Mouse (Mus musculus): Measurements from ENCODE around the gene Rem2. TPM values are rescaled to one million over a fixed set of nuclear protein-coding genes. Genes with fewer than 3 reads are reported as not detected.

Rem2 gene
- polyA plus RNA-seq, 1 experiment from 2014 or later, result 37.2 TPM

DNA sequence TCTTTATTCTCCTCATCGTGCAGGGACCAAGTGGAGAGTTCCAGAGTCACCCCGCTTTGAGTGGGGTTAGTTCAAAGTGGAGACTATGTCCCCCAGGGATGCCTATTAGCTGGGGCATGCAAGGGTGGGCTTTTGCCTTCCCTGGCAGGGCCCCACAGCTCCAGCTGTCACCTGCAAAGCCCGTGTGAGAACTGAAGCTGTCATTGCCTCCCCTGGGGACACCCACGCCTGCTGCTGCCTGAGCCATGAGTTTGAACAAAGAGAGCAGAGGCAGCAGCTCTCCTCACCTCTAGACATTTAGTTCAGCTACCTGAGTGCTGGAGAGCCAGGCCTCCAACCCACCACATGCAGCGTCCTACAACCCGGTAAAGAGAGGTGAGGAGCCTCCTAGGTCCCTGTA lies 4.8 kb downstream of the Rem2 start:
- H3K27me3 ChIP-seq (ENCODE audit: control insufficient read depth, insufficient read depth, low read length), result peaks cover 8% of the 10 kb centered on the region; the same call in 1 of the 2 replicates
- ATAC-seq (ENCODE audit: low FRiP score, low TSS enrichment) (no peak), DNase-seq (no peak)
- H3K9ac ChIP-seq (replicated peaks; ENCODE audit: low read length), result no peak overlapping the region
- no peak overlapping the region for H3K27ac ChIP-seq (replicated peaks; ENCODE audit: low read depth, low read length)
- peaks cover 24% of the 10 kb centered on the region for H3K4me1 ChIP-seq (ENCODE audit: control insufficient read depth, insufficient read depth, low read length)
- no peaks in the 10 kb centered on the region for H3K9me3 ChIP-seq (ENCODE audit: control insufficient read depth, low read length)
- no peak overlapping the region for H3K4me3 ChIP-seq (replicated peaks; ENCODE audit: low read depth, low read length)
- 62% methylated on average over 6 of the region's 6 CpGs for WGBS
- 0 out of 2 replicates have a peak, but pooled peaks cover 3% of the 10 kb centered on the region for H3K36me3 ChIP-seq (ENCODE audit: control insufficient read depth, insufficient read depth, low read length)
- H3K4me2 ChIP-seq (ENCODE audit: low read length), result no peak overlapping the region

DNA sequence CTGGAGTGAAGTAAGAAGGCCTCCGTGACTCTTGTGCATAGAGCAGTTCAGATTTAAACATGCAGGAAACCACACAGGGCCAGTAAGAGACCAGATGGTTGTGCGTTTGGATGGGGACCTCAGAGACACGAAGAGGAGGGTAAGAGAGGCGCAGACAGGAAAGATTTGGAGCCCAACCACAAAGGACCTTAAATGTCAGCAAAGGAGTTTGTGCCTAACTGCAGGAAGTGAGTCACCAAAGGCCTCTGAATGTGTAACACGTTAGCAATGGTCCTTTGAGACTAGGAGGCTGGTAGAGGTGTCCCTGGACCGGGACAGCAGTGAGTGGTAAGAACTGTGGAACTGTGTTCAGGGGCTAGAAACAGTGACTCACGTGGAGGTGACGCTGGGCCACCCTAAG lies 5.5 kb downstream of the Rem2 start:
- H3K4me1 ChIP-seq (ENCODE audit: control insufficient read depth, insufficient read depth, low read length), result peaks cover 22% of the 10 kb centered on the region
- WGBS, result 79% methylated on average over 8 of the region's 8 CpGs

DNA sequence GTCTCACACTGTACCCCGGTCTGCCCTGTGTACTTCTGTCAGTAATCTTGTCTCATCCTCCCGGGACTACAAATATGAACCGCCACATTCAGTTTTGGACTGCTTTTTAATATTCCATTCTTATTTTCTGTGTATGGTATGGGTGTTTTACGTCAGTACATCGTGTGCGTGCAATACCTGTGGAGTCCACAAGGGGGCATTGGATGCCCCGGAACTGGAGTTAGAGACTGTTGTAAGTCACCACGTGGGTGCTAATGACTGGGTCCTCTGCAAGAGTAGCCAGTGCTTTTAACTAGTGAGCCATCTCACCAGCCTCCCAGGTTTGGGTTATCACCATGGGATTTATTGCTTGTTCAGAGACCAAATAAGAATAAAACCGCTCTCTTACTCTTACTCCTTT lies 6.6 kb downstream of the Rem2 start:
- Histone ChIP-seq H3K27ac (replicated peaks; ENCODE audit: low read depth, low read length) (no peak overlapping the region), H3K9me3 (ENCODE audit: control insufficient read depth, low read length) (no peaks in the 10 kb centered on the region), H3K27me3 (ENCODE audit: control insufficient read depth, insufficient read depth, low read length) (peaks cover 7% of the 10 kb centered on the region; the same call in 1 of the 2 replicates), H3K36me3 (ENCODE audit: control insufficient read depth, insufficient read depth, low read length) (0 out of 2 replicates have a peak, but pooled peaks cover 3% of the 10 kb centered on the region), H3K9ac (replicated peaks; ENCODE audit: low read length) (no peak overlapping the region), H3K4me1 (ENCODE audit: control insufficient read depth, insufficient read depth, low read length) (peaks cover 12% of the 10 kb centered on the region), H3K4me3 (replicated peaks; ENCODE audit: low read depth, low read length) (no peak overlapping the region), H3K4me2 (ENCODE audit: low read length) (no peak overlapping the region)
- DNase-seq (peak; percentile 53), ATAC-seq (ENCODE audit: low FRiP score, low TSS enrichment) (no peak)
- WGBS, result 38% methylated on average over 9 of the region's 9 CpGs

More for the DNA sequence above, 5.5 kb downstream of the Rem2 start:
- Histone ChIP-seq H3K9ac (replicated peaks; ENCODE audit: low read length) (no peak overlapping the region), H3K36me3 (ENCODE audit: control insufficient read depth, insufficient read depth, low read length) (0 out of 2 replicates have a peak, but pooled peaks cover 3% of the 10 kb centered on the region), H3K4me2 (ENCODE audit: low read length) (no peak overlapping the region), H3K27ac (replicated peaks; ENCODE audit: low read depth, low read length) (no peak overlapping the region), H3K27me3 (ENCODE audit: control insufficient read depth, insufficient read depth, low read length) (peaks cover 8% of the 10 kb centered on the region; the same call in 1 of the 2 replicates), H3K4me3 (replicated peaks; ENCODE audit: low read depth, low read length) (no peak overlapping the region), H3K9me3 (ENCODE audit: control insufficient read depth, low read length) (no peaks in the 10 kb centered on the region)
- ATAC-seq (ENCODE audit: low FRiP score, low TSS enrichment) (no peak), DNase-seq (no peak)

DNA sequence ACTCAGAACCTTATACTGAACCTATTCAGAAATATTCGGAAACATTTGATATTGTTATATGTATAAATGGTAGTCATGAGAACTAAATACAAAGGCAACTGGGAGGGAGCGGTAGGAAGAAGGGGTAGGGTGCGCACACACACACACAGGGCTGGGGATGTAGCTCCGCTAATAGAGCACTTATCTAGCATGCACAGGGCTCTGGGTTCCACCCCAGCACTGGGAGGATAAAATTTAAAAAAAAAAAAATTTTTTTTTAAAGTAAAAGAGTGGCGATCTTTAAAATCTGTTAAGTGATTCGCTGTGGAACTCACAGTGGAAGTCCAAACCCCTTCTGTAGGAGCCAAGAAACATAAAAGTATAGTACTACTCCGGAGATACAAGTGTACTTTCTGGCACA lies 10.0 kb downstream of the Rem2 start:
- Histone ChIP-seq H3K9me3 (ENCODE audit: control insufficient read depth, low read length) (no peaks in the 10 kb centered on the region), H3K27me3 (ENCODE audit: control insufficient read depth, insufficient read depth, low read length) (no peaks in the 10 kb centered on the region), H3K9ac (replicated peaks; ENCODE audit: low read length) (no peak overlapping the region), H3K4me2 (ENCODE audit: low read length) (no peak overlapping the region), H3K4me1 (ENCODE audit: control insufficient read depth, insufficient read depth, low read length) (no peaks in the 10 kb centered on the region), H3K27ac (replicated peaks; ENCODE audit: low read depth, low read length) (no peak overlapping the region), H3K4me3 (replicated peaks; ENCODE audit: low read depth, low read length) (no peak overlapping the region), H3K36me3 (ENCODE audit: control insufficient read depth, insufficient read depth, low read length) (no peaks in the 10 kb centered on the region)
- no peak for DNase-seq
- 95% methylated on average over 7 of the region's 7 CpGs for WGBS
- no peak for ATAC-seq (ENCODE audit: low FRiP score, low TSS enrichment)

GRCm38 (mm10) chr14:54487732-54488131 lies 11.8 kb downstream of the Rem2 start:
- no peaks in the 10 kb centered on the region for H3K4me1 ChIP-seq (ENCODE audit: control insufficient read depth, insufficient read depth, low read length)
- H3K27ac ChIP-seq (replicated peaks; ENCODE audit: low read depth, low read length), result no peak overlapping the region
- no peak overlapping the region for H3K4me3 ChIP-seq (replicated peaks; ENCODE audit: low read depth, low read length)
- no peaks in the 10 kb centered on the region for H3K27me3 ChIP-seq (ENCODE audit: control insufficient read depth, insufficient read depth, low read length)
- H3K36me3 ChIP-seq (ENCODE audit: control insufficient read depth, insufficient read depth, low read length), result no peaks in the 10 kb centered on the region
- H3K4me2 ChIP-seq (ENCODE audit: low read length), result no peak overlapping the region
- H3K9ac ChIP-seq (replicated peaks; ENCODE audit: low read length), result no peak overlapping the region
- DNase-seq, result peak; percentile 54
- H3K9me3 ChIP-seq (ENCODE audit: control insufficient read depth, low read length), result no peaks in the 10 kb centered on the region
- 67% methylated on average over 2 of the region's 2 CpGs for WGBS
- ATAC-seq (ENCODE audit: low FRiP score, low TSS enrichment), result no peak

DNA sequence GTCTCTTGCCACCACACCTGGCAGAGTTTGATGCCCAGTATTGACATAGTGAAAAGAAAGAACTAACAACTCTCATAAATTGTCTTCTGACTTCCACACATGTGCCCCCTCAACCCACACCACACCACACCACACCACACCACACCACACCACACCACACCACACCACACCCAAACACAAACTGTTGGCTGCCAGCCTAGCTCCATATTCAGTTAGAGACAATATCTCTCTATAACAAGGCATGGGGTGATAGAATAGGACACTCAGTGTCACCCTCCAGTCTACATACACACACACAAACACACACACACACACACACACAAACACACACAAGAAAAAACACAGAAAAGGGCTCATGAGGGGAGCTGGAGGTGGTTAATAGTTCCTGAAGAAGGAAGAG lies 12.4 kb downstream of the Rem2 start:
- H3K9me3 ChIP-seq (ENCODE audit: control insufficient read depth, low read length), result no peaks in the 10 kb centered on the region
- H3K4me2 ChIP-seq (ENCODE audit: low read length), result no peak overlapping the region
- ATAC-seq (ENCODE audit: low FRiP score, low TSS enrichment) (no peak), DNase-seq (no peak)
- no peak overlapping the region for H3K27ac ChIP-seq (replicated peaks; ENCODE audit: low read depth, low read length)
- no peak overlapping the region for H3K9ac ChIP-seq (replicated peaks; ENCODE audit: low read length)
- H3K4me3 ChIP-seq (replicated peaks; ENCODE audit: low read depth, low read length), result no peak overlapping the region
- H3K27me3 ChIP-seq (ENCODE audit: control insufficient read depth, insufficient read depth, low read length), result no peaks in the 10 kb centered on the region
- H3K4me1 ChIP-seq (ENCODE audit: control insufficient read depth, insufficient read depth, low read length), result no peaks in the 10 kb centered on the region
- no peaks in the 10 kb centered on the region for H3K36me3 ChIP-seq (ENCODE audit: control insufficient read depth, insufficient read depth, low read length)

DNA sequence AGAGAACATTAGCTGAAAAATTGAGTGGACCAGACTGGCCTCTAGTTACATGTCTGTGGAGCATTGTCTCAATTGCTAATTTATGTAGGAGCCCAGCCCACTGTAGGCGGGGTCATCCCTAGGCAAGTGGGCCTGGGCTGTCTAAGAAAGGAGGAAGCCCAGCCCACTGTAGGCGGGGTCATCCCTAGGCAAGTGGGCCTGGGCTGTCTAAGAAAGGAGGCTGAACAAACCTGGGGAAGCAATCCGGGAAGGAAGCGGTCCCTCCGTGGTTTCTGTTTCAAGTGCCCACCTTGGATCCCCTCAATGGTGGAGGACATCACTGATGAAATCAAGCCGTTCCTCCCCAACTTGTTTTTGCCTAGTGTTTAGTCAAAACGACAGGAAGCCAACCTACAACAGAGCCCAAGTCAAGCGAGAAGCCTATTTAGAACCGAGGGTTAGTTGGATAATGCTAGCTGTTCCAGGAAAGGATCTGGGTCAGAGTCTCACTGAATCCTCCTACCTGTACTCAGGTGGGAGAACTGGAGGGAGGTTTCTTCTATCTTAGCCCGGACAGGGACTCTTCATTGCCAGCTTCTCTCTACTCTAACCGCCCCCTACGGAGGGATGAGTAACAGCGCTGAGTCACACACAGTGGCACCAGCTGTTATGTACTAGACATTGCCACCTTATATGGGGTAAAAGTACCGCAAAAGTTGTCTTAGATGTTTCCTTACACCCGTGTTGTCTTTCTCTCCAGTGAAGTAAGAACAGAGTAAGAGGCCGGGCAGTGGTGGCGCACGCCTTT lies 16.6 kb downstream of the Rem2 start:
- ATAC-seq (ENCODE audit: low FRiP score, low TSS enrichment), result no peak
- DNase-seq, result no peak
- Histone ChIP-seq H3K36me3 (ENCODE audit: control insufficient read depth, insufficient read depth, low read length) (no peaks in the 10 kb centered on the region), H3K4me3 (replicated peaks; ENCODE audit: low read depth, low read length) (no peak overlapping the region), H3K9me3 (ENCODE audit: control insufficient read depth, low read length) (no peaks in the 10 kb centered on the region), H3K9ac (replicated peaks; ENCODE audit: low read length) (no peak overlapping the region), H3K4me2 (ENCODE audit: low read length) (no peak overlapping the region), H3K27ac (replicated peaks; ENCODE audit: low read depth, low read length) (no peak overlapping the region), H3K27me3 (ENCODE audit: control insufficient read depth, insufficient read depth, low read length) (no peaks in the 10 kb centered on the region), H3K4me1 (ENCODE audit: control insufficient read depth, insufficient read depth, low read length) (no peaks in the 10 kb centered on the region)
- 69% methylated on average over 18 of the region's 18 CpGs for WGBS

DNA sequence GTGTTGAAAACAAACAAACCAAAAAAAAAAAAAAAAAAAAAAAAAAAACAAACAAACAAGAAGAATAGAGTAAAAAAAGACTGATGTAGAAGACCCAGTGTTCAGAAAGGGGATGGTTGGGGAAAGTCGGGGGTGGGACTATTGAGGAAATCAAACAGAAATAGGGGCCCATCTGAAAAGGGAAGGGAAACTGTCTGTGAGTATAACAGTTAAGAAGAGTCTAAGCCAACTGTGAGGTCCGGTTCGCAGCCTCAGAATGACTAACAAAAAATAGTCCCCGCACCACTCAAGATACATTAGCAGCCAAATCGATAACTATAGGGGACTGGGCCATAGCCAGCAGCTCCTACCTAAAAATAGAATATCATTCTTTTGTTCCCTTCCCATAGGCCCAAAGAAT lies 17.3 kb downstream of the Rem2 start:
- H3K36me3 ChIP-seq (ENCODE audit: control insufficient read depth, insufficient read depth, low read length), result no peaks in the 10 kb centered on the region
- no peak overlapping the region for H3K9ac ChIP-seq (replicated peaks; ENCODE audit: low read length)
- no peak for ATAC-seq (ENCODE audit: low FRiP score, low TSS enrichment)
- no peak for DNase-seq
- H3K4me2 ChIP-seq (ENCODE audit: low read length), result no peak overlapping the region
- no peaks in the 10 kb centered on the region for H3K27me3 ChIP-seq (ENCODE audit: control insufficient read depth, insufficient read depth, low read length)
- no peak overlapping the region for H3K4me3 ChIP-seq (replicated peaks; ENCODE audit: low read depth, low read length)
- no peaks in the 10 kb centered on the region for H3K4me1 ChIP-seq (ENCODE audit: control insufficient read depth, insufficient read depth, low read length)
- no peak overlapping the region for H3K27ac ChIP-seq (replicated peaks; ENCODE audit: low read depth, low read length)
- 91% methylated on average over 5 of the region's 5 CpGs for WGBS
- no peaks in the 10 kb centered on the region for H3K9me3 ChIP-seq (ENCODE audit: control insufficient read depth, low read length)

GRCm38 (mm10) chr14:54494234-54494633 lies 18.3 kb downstream of the Rem2 start:
- 2% methylated on average over 3 of the region's 3 CpGs for WGBS
- no peaks in the 10 kb centered on the region for H3K4me1 ChIP-seq (ENCODE audit: control insufficient read depth, insufficient read depth, low read length)
- no peaks in the 10 kb centered on the region for H3K36me3 ChIP-seq (ENCODE audit: control insufficient read depth, insufficient read depth, low read length)
- ATAC-seq (ENCODE audit: low FRiP score, low TSS enrichment) (peak; percentile 17; the same call in 1 of the 2 replicates), DNase-seq (peak; percentile 81)
- no peak overlapping the region for H3K4me3 ChIP-seq (replicated peaks; ENCODE audit: low read depth, low read length)
- no peaks in the 10 kb centered on the region for H3K9me3 ChIP-seq (ENCODE audit: control insufficient read depth, low read length)
- no peak overlapping the region for H3K4me2 ChIP-seq (ENCODE audit: low read length)
- no peaks in the 10 kb centered on the region for H3K27me3 ChIP-seq (ENCODE audit: control insufficient read depth, insufficient read depth, low read length)
- H3K9ac ChIP-seq (replicated peaks; ENCODE audit: low read length), result no peak overlapping the region
- no peak overlapping the region for H3K27ac ChIP-seq (replicated peaks; ENCODE audit: low read depth, low read length)
